Mouse (Mus musculus) forebrain, embryonic 16.5 days (tissue): ENCODE measurements around the gene Eme1. TPM values are rescaled to one million over a fixed set of nuclear protein-coding genes. Genes with fewer than 3 reads are reported as not detected.
"Not testable (repeated sequence)": the region's sequence is repeated elsewhere in the genome, so short reads cannot be mapped to it uniquely, and the experiment has no call there.

Experiments
- ATAC-seq: fragments of 200-750 bp; cut with Nextera tagmentation; 2 replicates; pipeline ENCODE4 v1.8.0; 2017; ENCODE audit warnings: mild to moderate bottlenecking, moderate library complexity
- H3K27ac ChIP-seq: fragments of 300-500 bp; sonication (generic); 2 replicates; pipeline ENCODE4 v1.5.1; 2014; ENCODE audit warnings: low read length, control low read depth
- H3K27me3 ChIP-seq: fragments of 300-500 bp; sonication (generic); replicated peaks from 2 replicates; pipeline ENCODE4 v1.6.1; 2014; ENCODE audit warnings: low read length; ENCODE audit not compliant: control insufficient read depth, insufficient read depth
- H3K36me3 ChIP-seq: fragments of 300-500 bp; sonication (generic); 2 replicates; pipeline ENCODE4 v1.6.1; 2014; ENCODE audit not compliant: control insufficient read depth, insufficient read depth
- H3K4me1 ChIP-seq: fragments of 300-500 bp; sonication (generic); replicated peaks from 2 replicates; pipeline ENCODE4 v1.6.1; 2014; ENCODE audit warnings: low read length; ENCODE audit not compliant: control insufficient read depth, insufficient read depth
- H3K4me2 ChIP-seq: fragments of 300-500 bp; sonication (generic); 2 replicates; pipeline ENCODE4 v1.6.1; 2014; ENCODE audit warnings: mild to moderate bottlenecking, low read length, control low read depth
- H3K4me3 ChIP-seq: fragments of 300-500 bp; sonication (generic); replicated peaks from 2 replicates; pipeline ENCODE4 v1.5.1; 2014; ENCODE audit warnings: mild to moderate bottlenecking, low read length, control low read depth
- H3K9ac ChIP-seq: fragments of 300-500 bp; sonication (generic); replicated peaks from 2 replicates; pipeline ENCODE4 v1.6.1; 2014; ENCODE audit warnings: low read depth, low read length, control low read depth
- H3K9me3 ChIP-seq: fragments of 300-500 bp; sonication (generic); 2 replicates; pipeline ENCODE4 v1.6.1; 2016; ENCODE audit warnings: low read length; ENCODE audit not compliant: control insufficient read depth
- WGBS: fragments of 180-500 bp; shearing (Covaris S2); extraction: QIAGEN DNeasy Blood & Tissue Kit; methylation state at CpG from one replicate; pipeline ENCODE4 v1.1.7; 2014; 5-methylcytosine and 5-hydroxymethylcytosine counted together
- polyA plus RNA-seq: library from polyadenylated mRNA; unstranded; fragments of >200 nt; fragmentation: Nextera tagmentation; extraction: Ambion mirVana; gene quantifications from 2 replicates; pipeline ENCODE4 v1.2.1, GENCODE M21; 2015

Eme1 gene
- polyA plus RNA-seq, 1 experiment from 2014 or later = 8.2 TPM

DNA sequence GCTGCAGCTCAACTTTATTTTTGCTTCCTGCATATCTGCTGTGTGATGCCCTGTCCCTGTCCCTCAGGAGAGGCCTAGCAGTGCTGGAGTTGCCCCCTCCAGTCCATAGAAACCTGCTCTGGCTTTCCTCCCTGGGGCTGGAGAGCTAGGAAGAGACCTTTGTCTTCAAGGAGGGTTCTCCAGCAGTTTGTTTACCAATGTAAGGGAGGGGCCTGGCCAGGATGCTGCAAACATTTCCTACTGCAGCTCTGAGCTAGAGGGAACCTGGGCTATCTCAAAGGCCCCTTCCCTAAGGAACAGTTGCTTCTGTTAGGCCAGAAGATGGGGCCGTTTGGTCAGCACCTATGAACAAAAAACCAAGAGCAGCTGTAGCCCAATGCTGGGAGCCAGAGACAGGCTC, 7.6 kb upstream of the Eme1 start:
- peaks cover 20% of the 10 kb centered on the region; the same call in 1 of the 2 replicates for H3K36me3 ChIP-seq
- no peak overlapping the region for H3K4me2 ChIP-seq
- H3K4me3 ChIP-seq = no peak overlapping the region
- WGBS = 67% methylated on average over 1 of the region's 1 CpGs
- no peaks in the 10 kb centered on the region for H3K27me3 ChIP-seq
- H3K9ac ChIP-seq = no peak overlapping the region
- ATAC-seq = no peak
- no peaks in the 10 kb centered on the region for H3K9me3 ChIP-seq
- no peak overlapping the region for H3K27ac ChIP-seq
- no peaks in the 10 kb centered on the region for H3K4me1 ChIP-seq

DNA sequence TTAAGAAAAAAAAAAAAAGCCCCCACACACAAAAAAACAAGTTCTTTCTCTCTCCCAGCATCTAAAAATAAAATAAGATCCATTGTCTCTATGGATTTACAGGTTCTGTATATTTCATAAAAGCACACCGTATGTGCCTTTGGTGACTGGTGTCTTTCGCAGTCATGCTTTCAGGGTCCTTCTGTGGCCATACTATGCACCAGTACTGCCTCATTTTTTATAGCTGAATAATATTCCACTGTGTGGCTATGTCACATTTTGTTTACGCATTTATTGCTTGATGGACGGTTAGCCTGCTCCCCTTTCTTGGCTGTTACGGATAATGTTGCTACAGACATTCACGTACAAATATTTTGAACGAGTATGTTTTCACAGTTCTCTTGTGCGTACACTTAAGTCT, 791 bp downstream of the Eme1 start:
- Histone ChIP-seq H3K4me2 (peak overlapping the region; percentile 85), H3K36me3 (no peaks in the 10 kb centered on the region), H3K4me1 (peaks cover 15% of the 10 kb centered on the region), H3K27me3 (no peaks in the 10 kb centered on the region), H3K4me3 (peak overlapping the region; percentile 69), H3K27ac (no peak overlapping the region), H3K9me3 (no peaks in the 10 kb centered on the region), H3K9ac (no peak overlapping the region)
- WGBS = 51% methylated on average over 8 of the region's 8 CpGs
- no peak for ATAC-seq

DNA sequence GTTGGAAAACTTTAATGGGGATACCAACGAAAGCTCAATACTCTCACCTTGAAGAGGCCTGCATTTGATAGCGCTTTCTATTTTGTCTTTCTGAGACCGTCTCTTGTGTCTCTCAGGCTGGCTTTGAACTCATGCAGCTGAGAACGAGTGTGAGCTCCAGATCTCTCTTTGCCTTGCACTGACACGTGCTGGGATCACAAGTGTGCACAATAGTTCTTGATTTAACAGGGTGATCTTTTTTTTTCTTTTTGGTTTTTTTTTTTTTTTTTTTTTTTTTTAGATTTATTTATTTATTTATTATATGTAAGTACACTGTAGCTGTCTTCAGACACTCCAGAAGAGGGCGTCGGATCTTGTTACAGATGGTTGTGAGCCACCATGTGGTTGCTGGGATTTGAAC, 2.5 kb downstream of the Eme1 start:
- not testable (repeated sequence) for H3K36me3 ChIP-seq, H3K9ac ChIP-seq, H3K4me3 ChIP-seq, ATAC-seq, H3K9me3 ChIP-seq, H3K27ac ChIP-seq, H3K27me3 ChIP-seq, H3K4me2 ChIP-seq
- H3K4me1 ChIP-seq = peaks cover 15% of the 10 kb centered on the region
- WGBS = 93% methylated on average over 5 of the region's 7 CpGs

DNA sequence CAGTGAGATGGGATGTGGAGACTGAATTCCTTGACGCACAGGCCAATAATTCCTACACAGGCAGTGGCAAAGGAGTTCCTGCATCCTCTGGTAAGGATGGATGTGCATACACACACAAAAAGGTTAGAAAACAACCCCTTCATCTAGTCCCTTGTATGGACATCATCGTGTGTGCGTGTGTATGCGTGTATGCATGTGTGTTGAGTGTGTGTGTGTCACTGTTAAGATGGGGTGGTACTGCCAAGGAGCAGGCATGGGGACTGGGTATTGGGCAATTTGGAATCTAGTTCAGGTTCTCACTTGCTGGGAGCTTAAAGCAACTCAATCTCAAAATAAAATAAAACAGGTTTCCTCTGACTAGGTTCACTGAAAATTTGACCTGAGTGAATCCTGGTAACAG, 7.3 kb downstream of the Eme1 start:
- Histone ChIP-seq H3K9ac (no peak overlapping the region), H3K27ac (no peak overlapping the region), H3K4me1 (no peaks in the 10 kb centered on the region), H3K9me3 (no peaks in the 10 kb centered on the region), H3K36me3 (peaks cover 35% of the 10 kb centered on the region), H3K4me3 (no peak overlapping the region), H3K4me2 (no peak overlapping the region), H3K27me3 (no peaks in the 10 kb centered on the region)
- 96% methylated on average over 4 of the region's 4 CpGs for whole genome bisulfite sequencing
- ATAC-seq = no peak

DNA sequence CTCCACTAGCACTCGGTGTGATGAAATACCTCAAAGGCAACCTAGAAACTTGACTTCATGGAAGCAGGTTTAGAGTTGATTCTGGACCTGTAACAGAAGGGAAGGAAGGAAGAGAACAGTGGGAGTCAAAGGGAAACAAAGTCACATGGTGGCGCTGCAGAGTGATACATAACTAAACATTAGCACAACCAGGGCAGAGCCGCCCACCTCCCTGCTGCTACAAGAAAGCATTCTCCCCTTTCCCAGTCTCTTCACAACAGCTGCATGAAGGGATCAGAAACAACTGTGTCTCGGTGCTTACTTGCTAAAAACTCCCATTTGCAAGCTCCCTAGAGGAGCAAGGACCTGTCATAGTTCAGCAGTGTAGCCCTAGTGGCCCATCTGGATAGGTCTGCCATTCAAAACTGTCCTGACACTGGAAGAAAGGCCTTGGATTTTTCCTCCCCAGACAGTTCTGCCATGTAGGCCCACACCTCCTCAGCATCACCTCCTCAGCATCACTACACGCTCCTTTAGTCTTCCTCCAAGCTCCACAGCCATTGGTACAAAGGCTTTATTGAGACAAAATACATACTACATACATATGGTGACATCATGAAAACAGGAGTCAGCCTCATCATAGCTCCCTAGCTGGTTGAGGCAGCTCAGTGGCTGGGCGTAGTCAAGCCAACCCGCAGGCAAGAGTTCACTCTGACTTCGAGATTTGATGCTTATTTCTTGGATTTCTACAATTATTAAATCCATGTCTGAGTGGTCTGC, 9.1 kb downstream of the Eme1 start:
- Histone ChIP-seq H3K27me3 (no peaks in the 10 kb centered on the region), H3K4me2 (no peak overlapping the region), H3K9me3 (no peaks in the 10 kb centered on the region), H3K27ac (no peak overlapping the region), H3K9ac (no peak overlapping the region), H3K4me1 (no peaks in the 10 kb centered on the region), H3K36me3 (peaks cover 48% of the 10 kb centered on the region), H3K4me3 (no peak overlapping the region)
- no peak for ATAC-seq
- 86% methylated on average over 8 of the region's 8 CpGs for WGBS

DNA sequence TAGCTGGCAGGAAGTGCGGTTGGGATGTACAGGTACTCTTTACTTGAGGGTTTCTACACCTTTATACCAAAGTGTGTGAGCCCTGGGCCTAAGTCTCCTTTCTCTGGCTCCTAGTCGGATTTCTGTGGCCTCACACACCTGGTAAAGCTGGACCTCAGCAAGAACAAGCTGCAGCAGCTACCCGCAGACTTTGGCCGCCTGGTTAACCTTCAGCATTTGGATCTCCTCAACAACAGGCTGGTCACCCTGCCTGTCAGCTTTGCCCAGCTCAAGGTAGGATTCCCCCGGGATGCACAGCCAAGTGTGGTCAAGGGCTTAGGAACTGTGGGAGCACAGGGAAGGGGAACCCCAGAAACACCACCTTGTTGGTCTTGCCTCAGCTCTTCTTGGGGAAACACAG, 19.3 kb downstream of the Eme1 start:
- Histone ChIP-seq H3K4me1 (peaks cover 12% of the 10 kb centered on the region), H3K27me3 (no peaks in the 10 kb centered on the region), H3K4me3 (no peak overlapping the region), H3K4me2 (no peak overlapping the region), H3K27ac (no peak overlapping the region), H3K9me3 (no peaks in the 10 kb centered on the region), H3K9ac (no peak overlapping the region), H3K36me3 (peaks cover 55% of the 10 kb centered on the region)
- no peak for ATAC-seq
- WGBS = 89% methylated on average over 5 of the region's 5 CpGs

DNA sequence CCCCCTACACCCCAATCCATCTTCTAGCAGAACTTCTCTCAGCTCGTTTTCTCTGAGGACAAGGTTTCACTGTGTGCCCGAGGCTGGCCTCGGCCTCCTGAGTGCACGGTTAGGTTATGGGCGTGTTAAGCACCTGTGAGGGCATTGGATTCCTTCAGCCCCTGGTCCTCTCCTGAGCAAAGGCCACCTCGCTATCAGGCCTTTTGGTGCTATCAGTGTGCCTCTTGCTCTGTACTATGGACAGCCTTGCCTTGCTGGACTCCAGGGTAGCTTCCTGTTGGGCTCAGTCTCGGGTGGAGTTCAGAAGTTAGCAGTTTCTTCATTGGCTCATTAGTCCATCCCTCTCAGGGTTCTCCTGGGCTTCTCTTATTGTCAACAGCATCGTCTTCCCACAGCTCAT, 20.8 kb downstream of the Eme1 start:
- Histone ChIP-seq H3K27me3 (no peaks in the 10 kb centered on the region), H3K4me1 (peaks cover 12% of the 10 kb centered on the region), H3K4me2 (no peak overlapping the region), H3K9ac (no peak overlapping the region), H3K9me3 (no peaks in the 10 kb centered on the region), H3K36me3 (peaks cover 43% of the 10 kb centered on the region), H3K27ac (no peak overlapping the region), H3K4me3 (no peak overlapping the region)
- WGBS = 79% methylated on average over 8 of the region's 8 CpGs
- ATAC-seq = no peak

DNA sequence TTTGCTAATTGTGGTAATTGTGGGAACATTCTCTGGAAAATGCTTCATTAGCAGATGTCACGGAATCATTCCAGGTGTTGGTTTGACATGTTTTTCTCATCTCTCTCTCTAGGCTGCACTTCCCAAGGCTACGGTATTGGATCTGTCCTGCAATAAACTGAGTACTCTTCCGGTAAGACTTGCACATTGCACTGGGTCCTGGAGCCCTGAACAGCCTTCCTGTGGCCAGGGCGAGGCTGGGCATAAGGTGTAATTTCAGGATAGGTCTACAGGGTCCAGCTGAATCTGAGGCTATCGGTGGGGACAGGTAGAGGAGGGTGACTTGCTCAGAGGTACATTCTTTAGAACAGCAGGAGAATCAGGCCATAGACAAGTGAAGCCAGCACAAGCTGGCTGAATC, 21.8 kb downstream of the Eme1 start:
- peaks cover 37% of the 10 kb centered on the region for H3K36me3 ChIP-seq
- H3K27me3 ChIP-seq = no peaks in the 10 kb centered on the region
- no peak overlapping the region for H3K9ac ChIP-seq
- H3K27ac ChIP-seq = no peak overlapping the region
- no peak for ATAC-seq
- H3K4me3 ChIP-seq = no peak overlapping the region
- 90% methylated on average over 5 of the region's 5 CpGs for WGBS
- peaks cover 12% of the 10 kb centered on the region for H3K4me1 ChIP-seq
- no peaks in the 10 kb centered on the region for H3K9me3 ChIP-seq
- H3K4me2 ChIP-seq = no peak overlapping the region

DNA sequence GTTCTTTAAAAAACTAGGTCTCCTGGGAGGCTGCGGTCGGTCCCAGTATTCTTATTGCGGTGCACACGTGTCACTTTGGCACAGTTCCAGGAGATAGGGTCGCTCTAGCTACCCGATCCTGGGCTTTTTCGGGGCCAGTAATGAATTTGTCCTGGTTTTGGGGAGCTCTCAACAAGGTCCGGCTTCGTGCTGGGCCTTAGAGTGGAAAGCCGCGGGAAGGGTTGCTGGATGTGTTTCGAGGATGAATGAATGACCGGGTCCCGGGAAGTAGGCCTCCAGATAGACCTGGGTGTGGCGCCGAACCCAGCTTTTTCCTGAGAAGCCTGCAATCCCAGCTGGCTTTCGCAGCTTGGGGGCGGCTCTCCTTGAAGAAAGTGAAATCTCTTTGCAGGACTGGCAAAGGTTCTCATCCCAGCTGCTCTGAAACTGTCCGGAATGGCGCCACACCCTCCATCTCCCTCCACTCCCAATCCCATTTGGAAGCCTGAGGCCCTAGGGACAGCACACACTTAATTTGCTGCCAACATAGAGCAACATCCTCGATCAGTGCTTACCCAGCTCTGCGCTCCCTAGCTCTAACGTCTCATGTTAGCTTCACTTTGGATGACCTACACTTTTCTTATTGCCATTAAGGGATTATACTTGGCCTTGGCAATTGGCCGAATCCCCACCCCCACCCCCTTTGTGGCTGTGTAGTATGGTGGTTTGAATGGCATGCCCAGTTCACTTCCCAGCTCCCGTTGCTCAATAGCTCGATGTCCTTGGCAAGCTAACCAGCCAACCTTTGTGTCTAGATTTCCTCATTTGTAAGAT, 23.4 kb downstream of the Eme1 start:
- H3K27me3 ChIP-seq = no peaks in the 10 kb centered on the region
- peak; percentile 27; the same call in 1 of the 2 replicates for ATAC-seq
- H3K4me3 ChIP-seq = peak overlapping the region; percentile 100
- H3K4me2 ChIP-seq = peak overlapping the region; percentile 75
- H3K36me3 ChIP-seq = peaks cover 25% of the 10 kb centered on the region
- H3K9me3 ChIP-seq = no peaks in the 10 kb centered on the region
- peak overlapping the region; percentile 87 for H3K9ac ChIP-seq
- peaks cover 12% of the 10 kb centered on the region for H3K4me1 ChIP-seq
- WGBS = 7% methylated on average over 26 of the region's 26 CpGs
- H3K27ac ChIP-seq = 0 out of 2 replicates have a peak overlapping the region, but pooled peaks have one; percentile 60
